Mouse (Mus musculus) 416B (cell line): ENCODE measurements around the gene Nfix.

ENCODE experiments used
- DNase-seq: peaks from one replicate; pipeline ENCODE4 v3.0.0; 2011; ENCODE audit warnings: low read depth

Gene Nfix

GRCm38 (mm10) chr8:84715893-84716468 is 84.2 kb downstream of the Nfix start:
- DNase-seq, result no peak

GRCm38 (mm10) chr8:84714161-84714560 is 86.0 kb downstream of the Nfix start:
- DNase-seq, result no peak

- DNase-seq, result no peak
Measured at GRCm38 (mm10) chr8:84713381-84713780, 86.8 kb downstream of the Nfix start.

GRCm38 (mm10) chr8:84712759-84713120 is 87.4 kb downstream of the Nfix start:
- DNase-seq, result no peak

GRCm38 (mm10) chr8:84711933-84712758 is 88.0 kb downstream of the Nfix start:
- DNase-seq, result peak; percentile 56

GRCm38 (mm10) chr8:84711312-84711711 is 88.8 kb downstream of the Nfix start:
- no peak for DNase-seq

GRCm38 (mm10) chr8:84709931-84710330 is 90.2 kb downstream of the Nfix start:
- DNase-seq, result no peak

GRCm38 (mm10) chr8:84708774-84709475 is 91.2 kb downstream of the Nfix start:
- peak; percentile 87 for DNase-seq

GRCm38 (mm10) chr8:84708071-84708541 is 92.0 kb downstream of the Nfix start:
- no peak for DNase-seq

GRCm38 (mm10) chr8:84707267-84707883 is 92.8 kb downstream of the Nfix start:
- DNase-seq, result peak; percentile 86

- DNase-seq, result peak; percentile 92
Measured at GRCm38 (mm10) chr8:84706610-84707266, 93.4 kb downstream of the Nfix start.

GRCm38 (mm10) chr8:84705960-84706359 is 94.2 kb downstream of the Nfix start:
- DNase-seq, result peak; percentile 61

GRCm38 (mm10) chr8:84704867-84705831 is 95.0 kb downstream of the Nfix start:
- DNase-seq, result peak; percentile 87

- peak; percentile 93 for DNase-seq
Measured at GRCm38 (mm10) chr8:84704356-84704755, 95.8 kb downstream of the Nfix start.

GRCm38 (mm10) chr8:84703466-84704249 is 96.5 kb downstream of the Nfix start:
- DNase-seq, result peak; percentile 95

- no peak for DNase-seq
Measured at GRCm38 (mm10) chr8:84702963-84703465, 97.1 kb downstream of the Nfix start.

- no peak for DNase-seq
Measured at GRCm38 (mm10) chr8:84702561-84702960, 97.6 kb downstream of the Nfix start.

- peak; percentile 100 for DNase-seq
Measured at GRCm38 (mm10) chr8:84700941-84701911, 98.9 kb downstream of the Nfix start, which contains the start of gene Lyl1. Lyl1 (plus strand) TSS chr8:84701457.
